Mouse (Mus musculus): Measurements from ENCODE around the gene Rdh14.

The Rdh14 gene
- long read RNA-seq, experiment 1, transcript Rdh14-201 (2 exons, 1,480 nt) = major isoform, 58 of 64 reads
- long read RNA-seq, experiment 1, partial matches to known transcripts = 0 of 64 reads
- long read RNA-seq, experiment 1, other reads (novel, unspliced or antisense) = 6 of 64 reads
- long read RNA-seq, experiment 2, transcript Rdh14-201 (2 exons, 1,480 nt) = major isoform, 68 of 74 reads
- long read RNA-seq, experiment 2, partial matches to known transcripts = 0 of 74 reads
- long read RNA-seq, experiment 2, other reads (novel, unspliced or antisense) = 6 of 74 reads

GRCm38 (mm10) chr12:10390671-10391441 lies at the start of gene Rdh14:
Gene Rdh14, plus strand, starts transcription at chr12:10390772.
- intact Hi-C loops (cut with DNase I) = no loop called here

GRCm38 (mm10) chr12:10350706-10351105 lies 39.9 kb upstream of the Rdh14 start:
- intact Hi-C loops (cut with DNase I) = no loop called here

- intact Hi-C loops (cut with DNase I) = no loop called here
Measured at GRCm38 (mm10) chr12:10357756-10358155, 32.8 kb upstream of the Rdh14 start.

GRCm38 (mm10) chr12:10369673-10370072 lies 20.9 kb upstream of the Rdh14 start, which contains the start of gene Nt5c1b:
Gene Nt5c1b, plus strand, starts transcription at chr12:10369973.
- intact Hi-C loops (cut with DNase I) = no loop called here

- intact Hi-C loops (cut with DNase I) = no loop called here
Measured at GRCm38 (mm10) chr12:10400788-10401187, 10.2 kb downstream of the Rdh14 start.

- intact Hi-C loops (cut with DNase I) = no loop called here
Measured at GRCm38 (mm10) chr12:10402421-10403115, 12.0 kb downstream of the Rdh14 start.

- intact Hi-C loops (cut with DNase I) = no loop called here
Measured at GRCm38 (mm10) chr12:10410511-10411179, 20.1 kb downstream of the Rdh14 start.

GRCm38 (mm10) chr12:10411453-10411852 lies 20.9 kb downstream of the Rdh14 start:
- intact Hi-C loops (cut with DNase I) = no loop called here

- intact Hi-C loops (cut with DNase I) = no loop called here
Measured at GRCm38 (mm10) chr12:10422347-10422746, 31.8 kb downstream of the Rdh14 start.

GRCm38 (mm10) chr12:10425982-10426863 lies 35.7 kb downstream of the Rdh14 start:
- intact Hi-C loops (cut with DNase I) = no loop called here

- intact Hi-C loops (cut with DNase I) = no loop called here
Measured at GRCm38 (mm10) chr12:10430999-10431398, 40.4 kb downstream of the Rdh14 start.

- intact Hi-C loops (cut with DNase I) = loop anchor here (2.0 to 5.0 kb wide), 4 partner anchors 94 to 1386 kb away; partner anchors contain the start of gene Osr1
Measured at GRCm38 (mm10) chr12:10438054-10439001, 47.8 kb downstream of the Rdh14 start.

GRCm38 (mm10) chr12:10439483-10440235 lies 49.1 kb downstream of the Rdh14 start:
- intact Hi-C loops (cut with DNase I) = loop anchor here (2.0 to 5.0 kb wide), 4 partner anchors 93 to 1387 kb away; partner anchors contain the start of gene Osr1

Measured in adrenal gland (tissue).